Mouse (Mus musculus) ovary, postnatal 36 days (tissue): ENCODE measurements around the gene Bcam.

Experiments
- DNase-seq: peaks from one replicate; pipeline ENCODE4 v3.0.0; 2022; ENCODE audit warnings: low spot score, mixed read lengths

Gene Bcam

DNA sequence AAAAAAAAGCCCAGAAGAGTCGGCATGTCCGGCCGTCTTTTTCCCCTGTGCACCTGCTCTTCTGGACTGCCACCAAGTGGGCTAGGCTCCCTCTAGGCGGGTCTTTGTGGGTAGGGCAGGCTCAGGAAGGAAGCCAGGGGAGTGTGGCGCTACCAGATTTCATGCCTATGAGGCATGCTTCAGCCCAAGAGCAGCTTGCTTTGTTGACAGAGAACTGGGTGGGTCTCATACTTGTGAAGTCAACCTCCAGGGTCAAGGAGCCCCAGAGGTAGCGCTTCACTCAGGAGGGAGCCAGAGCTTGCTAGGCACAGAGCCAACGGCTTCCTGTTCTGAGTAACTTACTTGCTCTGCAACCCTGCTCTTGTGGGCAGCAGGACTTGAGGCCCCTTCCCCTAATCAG lies 17.2 kb downstream of the Bcam start:
- DNase-seq = peak; percentile 38

DNA sequence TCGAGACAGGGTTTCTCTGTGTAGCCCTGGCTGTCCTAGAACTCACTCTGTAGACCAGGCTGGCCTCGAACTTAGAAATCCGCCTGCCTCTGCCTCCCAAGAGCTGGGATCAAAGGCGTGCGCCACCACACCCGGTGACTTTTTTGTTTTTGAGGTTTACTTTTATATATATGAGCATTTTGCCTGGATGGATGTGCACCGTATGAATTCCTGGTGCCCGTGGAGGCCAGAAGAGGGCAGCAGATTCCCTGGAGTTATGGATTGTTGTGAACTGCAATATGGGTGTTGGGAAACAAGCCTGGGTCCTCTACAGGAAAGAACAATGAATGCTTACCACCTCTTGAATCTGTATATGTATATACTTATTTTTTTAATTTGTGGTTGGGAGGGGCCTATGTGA lies 18.2 kb downstream of the Bcam start:
- DNase-seq = no peak

DNA sequence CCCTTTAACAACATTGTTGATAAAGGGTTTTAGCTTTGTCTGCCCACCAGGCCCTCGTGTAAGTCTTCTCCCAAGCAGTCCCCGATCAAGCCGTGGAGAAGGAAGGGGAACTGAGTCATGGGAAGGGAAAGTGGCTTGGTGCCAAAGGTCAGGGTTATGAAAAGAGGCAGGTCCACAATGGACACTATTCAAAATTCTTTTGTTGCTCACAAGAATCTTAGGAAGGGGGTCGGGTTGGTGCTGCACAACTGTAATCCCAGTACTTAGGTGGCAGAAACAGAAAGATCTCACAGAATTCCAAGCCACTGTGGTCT lies 19.8 kb downstream of the Bcam start:
- no peak for DNase-seq

DNA sequence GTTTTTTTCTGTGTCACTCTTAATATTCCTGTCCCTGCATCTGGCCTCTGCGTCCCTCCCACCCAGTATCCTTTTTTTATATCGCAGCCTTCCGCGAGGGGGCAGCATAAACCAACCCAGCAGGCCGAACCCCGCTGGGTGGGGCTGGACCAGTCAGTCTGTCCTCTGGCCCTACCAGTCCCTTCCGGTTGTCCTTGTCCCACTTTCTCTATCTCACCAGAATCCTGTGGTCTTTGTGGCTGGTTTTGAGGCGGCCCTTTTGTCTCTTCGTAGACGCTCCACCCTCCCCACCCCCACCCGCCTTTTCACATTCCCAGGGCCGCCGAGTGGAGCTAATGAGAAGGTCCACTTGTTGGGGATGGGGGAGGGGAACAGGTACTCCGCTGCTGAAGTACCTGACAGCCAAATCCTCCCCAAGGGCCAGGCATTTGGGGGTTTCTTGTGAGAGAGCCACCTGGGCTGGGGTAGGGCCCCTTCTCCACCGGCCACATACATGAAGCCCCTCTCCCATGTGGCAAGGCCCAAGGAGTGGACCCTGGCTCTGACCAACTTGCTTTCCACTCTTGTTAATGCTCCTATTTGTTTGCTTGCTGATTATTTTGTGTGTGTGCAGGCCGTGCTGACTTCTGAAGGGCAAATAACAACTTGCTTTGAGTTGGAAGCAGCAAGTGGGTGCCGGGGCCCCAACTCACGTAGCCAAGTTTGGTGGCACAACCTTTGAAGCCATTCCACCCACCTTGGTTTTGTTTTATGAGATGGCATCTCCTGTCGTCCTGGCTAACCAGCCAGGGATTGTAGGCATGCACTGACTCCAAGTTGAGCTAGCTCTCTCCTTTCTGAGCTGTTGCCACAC lies 20.4 kb downstream of the Bcam start, which contains the start of gene Nectin2:
Nectin2 (minus strand) TSS at position 267 of the 853 bp plus-strand sequence.
- peak; percentile 89 for DNase-seq

DNA sequence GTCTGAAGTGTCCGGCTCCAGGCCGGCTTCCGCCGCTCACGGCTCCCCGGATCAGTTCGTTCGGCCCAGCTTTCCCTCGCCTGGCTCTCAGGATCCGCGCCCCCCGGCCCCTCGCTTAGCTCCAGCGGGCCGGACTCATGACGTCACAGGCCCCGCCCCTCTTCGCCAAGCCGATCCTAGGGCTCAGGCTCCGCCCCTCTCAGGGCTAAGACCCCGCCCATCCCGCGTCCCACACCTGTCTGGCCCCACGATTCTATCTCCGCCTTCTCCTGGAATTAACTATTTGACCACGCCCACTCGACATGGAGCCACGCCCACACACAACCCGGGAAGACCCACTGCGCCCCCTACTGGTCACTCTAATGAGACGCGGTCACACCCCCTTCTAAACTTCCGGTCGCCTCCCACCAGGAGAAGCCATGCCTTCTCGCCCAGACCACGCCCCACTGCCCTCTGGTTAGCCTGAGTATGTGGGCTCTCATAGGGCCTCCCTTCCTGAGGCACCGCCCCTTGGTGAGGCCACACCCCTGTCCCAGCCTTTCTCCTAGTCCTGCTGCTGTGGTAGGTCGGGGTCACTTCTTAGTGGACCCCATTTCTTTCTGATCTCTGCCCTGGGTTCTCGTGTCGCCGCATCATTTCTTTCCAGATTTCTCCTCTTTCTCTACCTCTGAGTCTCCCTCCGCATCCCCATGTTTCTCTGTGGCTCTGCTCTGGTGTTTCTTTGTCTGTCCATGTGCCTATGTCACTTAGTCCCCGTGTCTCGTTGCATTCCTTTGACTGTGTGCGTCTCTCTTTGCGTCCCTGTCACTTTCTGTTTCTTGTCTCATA lies 21.2 kb downstream of the Bcam start:
- peak; percentile 97 for DNase-seq

DNA sequence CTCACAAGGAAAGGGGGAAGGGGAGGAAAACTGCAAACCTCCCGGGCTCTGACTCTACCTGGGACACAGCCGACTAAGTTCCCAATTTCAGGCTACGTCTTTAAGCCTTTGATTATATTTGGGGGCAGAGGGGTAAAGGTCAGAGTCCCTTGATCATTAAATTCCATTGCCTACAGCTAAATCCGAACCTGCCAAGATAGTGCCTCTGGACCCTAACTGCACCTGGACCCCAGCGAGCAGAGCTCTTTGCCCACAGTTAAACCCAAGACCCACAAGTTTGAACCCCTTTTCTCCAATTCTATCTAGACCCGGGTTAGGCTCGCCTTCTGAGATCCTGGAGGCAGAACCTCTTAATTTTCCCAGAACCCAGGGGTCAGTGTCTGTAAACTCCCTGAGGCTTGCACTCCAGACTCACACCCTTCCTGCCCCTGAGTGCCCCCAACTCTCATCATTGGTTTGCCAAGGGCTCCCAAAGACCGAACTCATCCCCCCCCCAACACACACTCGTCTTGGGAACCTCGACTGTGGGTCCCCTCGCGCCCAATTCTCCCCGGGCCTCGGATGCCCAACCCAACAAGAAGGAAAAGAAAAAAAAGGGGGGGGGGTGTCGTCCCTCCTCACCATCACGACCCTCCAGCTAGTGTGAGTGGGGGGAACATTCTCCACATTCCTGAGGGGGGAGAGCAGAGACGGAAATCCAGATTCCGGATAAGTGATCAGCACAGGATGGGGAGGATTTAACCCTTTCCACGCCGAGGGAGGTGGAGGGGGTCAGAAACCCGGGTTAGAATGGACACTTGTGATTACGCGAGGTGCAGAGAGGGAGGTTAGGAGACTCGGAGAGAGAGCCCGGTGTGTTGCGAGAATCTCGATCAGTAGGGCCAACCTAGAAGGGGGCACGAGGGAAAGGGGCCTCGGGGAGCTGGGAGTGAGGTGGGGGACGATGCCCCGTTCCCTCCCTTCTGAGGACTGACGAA lies 22.3 kb downstream of the Bcam start:
- no peak for DNase-seq

DNA sequence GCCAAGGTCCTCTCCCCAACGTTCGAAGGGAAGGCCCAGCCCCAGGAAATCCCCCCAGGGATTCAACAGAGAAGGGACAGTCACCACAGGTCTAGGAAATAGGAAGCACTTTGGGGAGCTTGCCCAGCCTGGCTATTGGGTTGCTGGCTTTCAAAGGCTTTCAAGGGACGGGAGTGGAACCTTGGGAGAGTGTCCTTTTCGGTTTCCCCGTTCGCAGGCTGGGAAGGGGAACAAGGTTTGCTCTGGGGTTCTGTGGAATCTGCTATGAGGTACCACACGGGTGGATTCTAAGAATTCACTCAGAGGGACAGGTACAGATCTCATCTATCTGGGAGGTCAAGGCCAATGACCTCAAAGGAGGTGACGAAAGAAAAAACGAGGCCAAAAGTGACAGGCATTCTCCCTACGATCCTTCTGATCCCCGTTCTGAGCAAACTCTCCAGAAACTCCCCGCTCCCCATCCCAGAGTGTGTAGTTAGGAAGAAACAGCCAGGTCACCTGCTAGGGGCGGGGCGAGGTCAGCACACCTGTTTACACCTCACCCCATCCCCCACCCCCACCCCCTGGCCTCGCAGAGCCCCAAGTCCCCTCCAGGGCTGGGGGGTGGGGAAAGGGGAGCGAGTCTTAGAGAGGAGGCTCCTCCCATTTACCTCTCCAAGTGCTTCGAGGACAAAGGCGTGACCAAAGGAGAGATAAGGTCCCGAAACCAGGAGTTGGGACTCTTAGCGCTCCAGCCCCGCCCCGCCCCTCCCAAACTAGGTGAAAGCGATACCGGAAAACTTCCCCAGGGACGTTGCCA lies 23.2 kb downstream of the Bcam start:
- peak; percentile 28 for DNase-seq

DNA sequence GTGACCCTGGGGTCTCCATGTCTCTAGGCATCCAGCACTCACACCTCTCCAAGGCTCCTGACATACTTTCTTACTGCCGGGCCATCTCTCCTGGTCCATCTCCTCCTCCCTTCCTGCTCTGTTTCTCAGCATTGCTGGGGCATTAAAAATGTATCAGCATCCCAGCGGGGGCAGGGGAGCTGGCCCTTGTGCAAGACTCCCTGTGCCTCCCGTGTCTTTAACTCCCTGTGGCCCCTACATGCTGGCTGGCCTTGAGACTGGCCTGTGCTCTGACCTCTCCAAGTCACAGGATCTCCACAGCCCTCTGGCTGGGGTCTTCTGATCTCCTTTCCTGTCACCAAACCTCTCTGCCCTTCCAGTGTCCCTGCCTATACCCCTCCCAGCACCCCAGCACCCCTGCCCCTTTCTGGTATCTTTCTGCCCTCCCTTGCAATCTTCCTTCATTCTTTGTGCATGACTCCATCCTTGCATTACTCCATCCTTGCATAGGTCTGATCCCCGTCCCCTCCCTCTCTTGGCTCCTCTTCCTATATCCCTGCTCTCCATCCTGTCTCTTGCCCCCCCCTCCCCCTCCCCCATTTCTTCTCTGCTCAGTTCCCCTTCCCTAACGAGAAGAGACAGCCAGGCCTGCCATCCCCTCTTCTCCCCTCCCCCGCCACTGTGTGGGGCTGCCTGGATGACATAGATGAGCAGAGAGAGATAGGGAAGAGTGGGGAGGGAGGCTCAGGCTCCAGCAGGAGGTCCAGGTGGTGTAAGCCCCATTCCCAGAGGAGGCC lies 24.2 kb downstream of the Bcam start:
- DNase-seq = no peak

DNA sequence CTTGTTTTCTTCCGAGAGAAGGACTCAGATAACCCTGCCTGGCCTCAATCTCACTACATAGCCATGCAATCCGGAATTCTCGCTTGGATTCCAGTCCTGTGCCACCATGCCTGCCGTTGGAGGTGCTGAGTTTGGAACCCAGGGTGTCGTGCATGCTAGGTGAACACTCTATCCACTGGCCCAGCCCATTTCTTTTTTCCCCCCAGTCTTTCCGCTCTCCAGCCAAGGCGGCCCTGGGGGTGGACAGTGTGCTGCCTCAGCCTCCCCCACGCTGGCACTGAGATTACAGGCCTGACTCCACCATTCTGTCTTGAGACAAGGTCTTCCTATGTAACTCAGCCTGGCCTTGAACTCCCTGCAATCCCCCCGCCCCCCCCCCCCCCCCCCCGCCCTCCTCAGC lies 24.8 kb downstream of the Bcam start:
- DNase-seq = no peak

DNA sequence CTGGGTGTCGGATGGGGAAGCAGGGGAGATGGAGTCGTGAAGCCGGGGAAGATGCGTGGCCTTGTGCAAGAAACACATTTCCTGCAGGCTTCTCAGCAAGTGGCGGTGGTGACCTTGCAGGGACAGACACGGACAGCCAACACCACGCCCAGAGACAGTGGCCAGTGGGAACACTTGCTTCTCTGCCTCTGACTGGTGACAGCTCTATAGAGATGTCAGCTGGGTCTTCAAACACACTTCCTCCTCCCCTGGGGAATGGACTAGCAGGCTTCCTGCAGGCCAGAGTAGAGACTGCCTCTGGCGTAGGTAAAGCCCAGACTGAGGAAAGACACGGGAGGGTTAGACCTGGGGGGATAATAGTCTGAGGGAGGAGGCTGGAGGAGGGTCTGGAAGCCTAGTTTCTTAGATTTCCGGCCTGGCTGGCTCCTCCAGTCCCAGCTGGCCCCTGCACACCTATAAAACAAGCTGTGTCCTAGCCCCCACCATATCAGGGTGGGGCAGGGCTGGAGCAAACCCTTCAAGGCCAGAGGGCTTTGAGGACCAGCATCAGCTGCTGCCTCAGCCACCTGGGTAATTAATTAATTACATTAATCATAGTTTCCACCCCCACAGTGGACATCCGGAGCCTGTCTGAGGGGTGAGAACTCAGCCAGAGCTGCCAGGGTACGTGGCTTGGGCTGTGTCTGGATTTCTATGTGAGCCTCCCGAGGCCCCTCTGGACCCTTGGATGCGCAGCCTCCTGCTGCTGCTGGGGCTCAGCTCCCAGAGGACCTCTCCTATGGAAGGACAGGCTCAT lies 26.0 kb downstream of the Bcam start:
- DNase-seq = no peak

DNA sequence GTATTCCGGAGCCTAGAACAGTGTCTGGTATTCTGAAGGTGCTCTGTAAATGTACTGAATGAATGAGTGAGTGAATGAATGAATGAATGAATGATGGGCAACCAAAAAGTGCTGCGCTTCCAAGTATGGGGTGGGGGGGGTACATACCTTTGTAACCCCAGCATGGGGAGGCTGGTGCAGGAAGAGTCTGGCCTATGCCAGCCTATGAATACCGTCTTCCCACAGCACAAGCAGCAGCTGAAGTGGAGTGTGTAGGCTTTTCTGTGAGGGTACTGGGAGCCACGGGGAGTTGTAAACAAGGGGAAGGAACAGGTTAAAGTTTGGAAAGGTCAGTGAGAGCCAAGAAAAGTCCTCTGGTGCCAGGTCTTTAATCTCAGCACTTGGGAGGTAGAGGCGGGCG lies 27.0 kb downstream of the Bcam start:
- no peak for DNase-seq

DNA sequence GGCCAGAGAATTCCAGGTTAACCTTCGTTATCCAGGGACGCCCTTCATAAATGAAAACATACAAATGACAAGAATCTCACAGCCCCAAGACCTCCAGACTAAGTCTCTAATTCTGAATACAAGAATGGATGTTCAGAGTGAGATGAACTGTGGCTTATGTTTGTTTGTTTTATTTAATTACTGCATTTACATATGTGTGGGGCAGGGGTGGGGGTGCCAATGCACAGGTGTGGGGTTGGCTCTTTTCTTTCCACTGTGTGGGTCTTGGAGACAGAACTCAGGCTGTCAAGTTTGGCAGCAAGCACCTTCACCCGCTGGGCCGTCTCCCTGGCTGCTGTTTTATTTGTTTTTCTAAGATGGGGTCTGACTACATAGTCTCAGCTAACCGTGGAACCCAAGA lies 28.3 kb downstream of the Bcam start:
- no peak for DNase-seq

DNA sequence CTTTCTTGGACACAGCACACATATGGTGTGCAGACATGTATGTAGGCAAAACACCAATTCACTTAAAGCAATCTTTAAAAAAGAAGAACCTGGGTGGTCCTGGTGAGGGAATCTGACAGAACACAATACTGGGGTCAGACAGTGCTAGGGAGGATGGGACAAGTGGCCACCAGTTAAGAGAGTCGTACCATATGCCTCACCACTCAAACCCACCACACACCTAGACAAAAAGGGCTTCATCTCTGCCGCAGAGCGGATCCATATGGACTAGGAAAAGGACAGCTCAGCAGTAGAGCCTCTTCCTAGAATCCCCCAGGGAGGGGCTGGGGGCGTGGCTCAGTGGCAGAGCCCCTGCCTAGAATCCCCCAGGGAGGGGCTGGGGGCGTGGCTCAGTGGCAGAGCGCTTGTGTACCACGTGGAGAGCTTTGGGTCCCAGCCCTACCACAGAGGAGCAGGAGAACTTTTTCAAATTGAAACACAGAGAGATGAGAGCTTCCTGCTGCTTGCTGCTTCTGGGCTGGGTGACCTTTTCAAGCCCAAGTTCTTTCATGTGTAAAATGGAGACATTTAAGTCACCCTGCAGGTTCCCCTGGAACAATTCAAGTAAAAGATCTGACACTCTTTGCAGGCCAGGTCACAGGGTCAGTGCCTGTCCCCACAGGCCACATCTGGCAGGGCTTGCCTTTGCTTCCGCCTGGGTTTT lies 29.3 kb downstream of the Bcam start:
- no peak for DNase-seq

DNA sequence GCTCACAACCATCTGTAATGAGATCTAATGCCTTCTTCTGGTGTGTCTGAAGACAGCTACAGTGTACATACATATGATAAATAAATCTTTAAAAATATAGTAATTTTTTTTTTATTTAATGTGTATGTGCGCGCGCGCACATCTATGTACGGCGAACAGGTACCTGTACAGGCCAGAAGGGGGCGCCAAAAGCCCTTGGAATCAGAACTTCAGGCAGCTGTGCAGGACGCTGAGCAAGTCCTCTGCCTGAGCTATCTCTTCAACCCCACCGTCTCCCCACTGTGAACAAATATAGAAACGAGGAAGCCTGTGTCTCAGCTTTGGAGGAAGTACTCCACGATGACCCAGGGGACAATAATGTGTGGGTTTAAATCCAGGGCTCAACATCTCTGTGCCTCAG lies 30.5 kb downstream of the Bcam start:
- DNase-seq = no peak

DNA sequence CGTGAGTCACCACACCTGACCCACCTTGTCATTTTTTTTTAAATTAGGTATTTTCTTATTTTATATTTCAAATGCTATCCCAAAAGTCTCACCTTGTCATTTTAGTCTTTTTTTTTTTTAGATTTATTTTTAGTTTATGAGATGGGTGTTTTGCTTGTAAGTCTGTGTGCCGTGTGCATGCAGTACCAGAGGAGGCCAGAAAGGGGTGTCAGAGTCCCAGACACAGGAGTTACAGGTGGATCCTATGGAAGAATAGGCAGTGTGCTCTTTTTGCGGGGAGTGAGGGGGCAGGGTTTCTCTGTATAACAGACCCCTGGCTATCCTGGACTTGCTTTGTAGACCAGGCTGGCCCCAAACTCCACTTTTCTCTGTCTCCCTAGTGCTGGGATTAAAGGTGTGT lies 32.0 kb downstream of the Bcam start:
- no peak for DNase-seq

DNA sequence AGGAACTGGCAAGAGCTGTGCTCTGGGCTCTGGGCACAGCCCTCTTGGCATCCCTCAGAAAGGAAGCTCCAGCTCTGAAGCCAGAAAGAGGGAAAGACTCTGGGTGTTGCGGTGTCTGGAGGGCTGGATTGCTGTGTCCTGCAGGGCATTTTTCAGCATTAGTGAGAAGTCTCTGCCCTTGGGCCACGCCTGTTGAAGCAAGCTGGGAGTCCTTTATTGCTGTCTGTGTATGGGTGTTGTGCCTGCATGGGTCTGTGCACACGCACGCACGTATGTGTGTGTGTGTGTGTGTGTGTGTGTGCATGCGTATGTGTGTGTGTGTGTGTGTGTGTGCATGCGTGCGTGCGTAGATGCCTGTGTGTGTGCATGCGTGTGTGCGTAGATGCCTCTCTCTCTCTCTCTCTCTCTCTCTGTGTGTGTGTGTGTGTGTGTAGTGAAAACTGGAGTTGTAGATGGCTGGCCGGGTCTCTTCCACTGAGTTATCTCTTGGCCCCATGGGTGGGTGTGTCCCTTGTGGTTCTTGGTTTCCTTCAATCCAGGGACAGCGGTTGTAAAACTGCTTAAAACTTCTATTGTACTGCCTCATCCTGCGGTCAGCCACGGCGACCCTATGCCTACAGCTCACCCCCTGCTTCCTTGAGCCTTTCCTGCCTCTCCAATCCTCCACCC lies 34.3 kb downstream of the Bcam start:
- no peak for DNase-seq

DNA sequence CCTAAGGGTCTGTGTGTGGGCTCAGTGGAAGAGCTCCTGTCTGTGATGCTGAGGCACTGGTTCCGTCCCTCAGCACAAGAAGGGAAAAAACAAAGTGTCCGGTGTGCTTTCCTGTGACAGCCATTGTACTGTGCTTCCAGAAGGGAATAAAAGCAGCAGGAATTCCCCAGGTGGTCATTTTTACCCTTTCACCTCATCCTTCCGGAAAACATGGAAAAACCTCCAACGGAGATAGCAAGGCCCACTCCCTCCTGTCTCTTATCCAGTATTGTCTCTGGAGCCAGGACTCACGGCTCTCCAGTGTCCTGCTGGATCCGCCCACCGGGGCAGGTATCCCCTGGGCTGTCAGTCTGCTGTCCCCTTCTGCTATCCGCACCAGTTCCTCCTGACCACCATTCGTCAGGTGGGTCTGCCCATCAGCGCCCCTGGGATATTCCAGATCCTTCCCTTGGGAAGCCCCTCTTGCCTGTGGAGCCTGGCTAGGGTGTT lies 36.6 kb downstream of the Bcam start:
- DNase-seq = no peak

DNA sequence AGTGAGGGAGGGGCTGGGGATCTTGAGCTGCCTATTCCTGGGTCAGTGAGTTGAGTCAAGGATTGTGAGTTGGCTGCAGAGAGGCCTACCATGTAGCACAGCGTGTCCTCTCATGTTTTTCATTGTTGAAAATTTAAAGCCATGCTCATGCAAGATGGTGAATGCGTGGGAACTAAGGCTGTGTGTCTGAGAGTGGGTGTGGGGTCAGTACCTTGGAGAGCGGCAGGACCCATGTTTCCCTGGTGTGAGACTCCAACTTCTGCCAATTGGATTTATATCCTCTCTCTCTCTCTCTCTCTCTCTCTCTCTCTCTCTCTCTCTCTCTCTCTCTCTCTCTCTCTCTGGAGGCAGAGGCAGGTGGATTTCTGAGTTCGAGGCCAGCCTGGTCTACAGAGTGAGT lies 44.3 kb downstream of the Bcam start:
- DNase-seq = no peak
